9 mouse cellular contexts compared by ENCODE assay signal in genomic region chr10:112272171-112272570, GRCm38 (mm10). TPM values are rescaled to one million over a fixed set of nuclear protein-coding genes. Genes with fewer than 3 reads are reported as not detected.
DNase-seq lines count a peak whose midpoint lies in the region; ATAC-seq and TF ChIP-seq lines count a peak whose summit lies in the region.
"Had no signal": no experiment of that assay in that cellular context is flagged by ENCODE, and none has a peak within 500 bp of the region (broad histone marks: within the 10 kb centered on the region; RNA-seq: fewer than 3 reads in every experiment).

No protein-coding gene starts in this region.

- no peaks in the 10 kb centered on the region; the same call in 1 of the 2 replicates for H3K27me3 ChIP-seq in kidney, adult 2 months (replicated peaks; ENCODE audit: control insufficient read depth, insufficient read depth, low read length)
- H3K27me3 ChIP-seq in hindbrain, embryonic 10.5 days (ENCODE audit: insufficient read depth, poor library complexity, severe bottlenecking), result peaks cover 59% of the 10 kb centered on the region

- no peaks in the 10 kb centered on the region for H3K4me1 ChIP-seq in kidney, adult 2 months (ENCODE audit: control insufficient read depth, insufficient read depth, low read length)
- peaks cover 26% of the 10 kb centered on the region for H3K4me1 ChIP-seq in hindbrain, embryonic 10.5 days (replicated peaks)

- TF ChIP-seq CTCF in kidney, adult 2 months (conservative IDR thresholded peaks at IDR 0.05; ENCODE audit: insufficient read depth, insufficient read length, low read depth, low read length), result no peak

- no peak for DNase-seq in kidney, adult 2 months
- DNase-seq in kidney, adult 9 months, result no peak
- no peak for DNase-seq in hindbrain, embryonic 10.5 days (ENCODE audit: low spot score)
- DNase-seq in thymus, adult 18-20 months, result no peak
- no peak for DNase-seq in cerebellum, adult 9-11 months
- no peak for DNase-seq in cerebellum, adult 9-10 months

- 0 out of 2 replicates have a peak, but pooled peaks have one; percentile 2 for ATAC-seq in common myeloid progenitor, adult 5-6 weeks (replicated peaks; ENCODE audit: low read depth, poor library complexity, severe bottlenecking)
- 0 out of 2 replicates have a peak, but pooled peaks have one; percentile 18 for ATAC-seq in megakaryocyte progenitor cell, adult 5-6 weeks (replicated peaks; ENCODE audit: poor library complexity)

- peak overlapping the region; percentile 6; the same call in 1 of the 2 replicates for H3K4me3 ChIP-seq in kidney, adult 2 months (ENCODE audit: insufficient read depth, low read depth, low read length)
- H3K4me3 ChIP-seq in hindbrain, embryonic 10.5 days, result peak overlapping the region; percentile 69

- H3K9me3 ChIP-seq in hindbrain, embryonic 10.5 days, result no peaks in the 10 kb centered on the region

- no peaks in the 10 kb centered on the region for H3K36me3 ChIP-seq in kidney, adult 2 months (ENCODE audit: control insufficient read depth, insufficient read depth, low read length)
- H3K36me3 ChIP-seq in hindbrain, embryonic 10.5 days, result no peaks in the 10 kb centered on the region
- H3K36me3 ChIP-seq: G1E had no signal

- TF ChIP-seq POLR2A in kidney, adult 2 months (IDR thresholded peaks at IDR 0.05; ENCODE audit: low read depth, low read length), result no peak

- H3K27ac ChIP-seq in kidney, adult 2 months (ENCODE audit: insufficient read depth, low read depth, low read length), result no peak overlapping the region
- H3K27ac ChIP-seq in hindbrain, embryonic 10.5 days, result peak overlapping the region; percentile 71

- 27% methylated on average over 14 of the region's 14 CpGs for WGBS in kidney, adult 2 months
- WGBS in hindbrain, embryonic 10.5 days, result 9% methylated on average over 14 of the region's 14 CpGs

RNA-seq across cellular contexts. Expression of gene Kcnc2, which starts 1.2 kb away (rescaled TPM):
- polyA plus RNA-seq in kidney, adult 2 months (2012; rRNA removed), result 1.4 and 1.7 TPM in 2 replicates
- total RNA-seq in common myeloid progenitor, adult 5-6 weeks (2017), result not detected in 2 replicates
- 0.81 and 0.93 TPM in 2 replicates for polyA plus RNA-seq in hindbrain, embryonic 10.5 days (2016; fragmentation: Nextera tagmentation; extraction: Ambion mirVana)
- not detected in 2 replicates for total RNA-seq in megakaryocyte progenitor cell, adult 5-6 weeks (2015)
- total RNA-seq in megakaryocyte progenitor cell, adult 5-6 weeks (2017), result not detected in 2 replicates
- polyA plus RNA-seq: G1E had no signal
